Mouse (Mus musculus): Measurements from ENCODE around the gene Hsbp1. TPM values are rescaled to one million over a fixed set of nuclear protein-coding genes. Genes with fewer than 3 reads are reported as not detected.

Gene Hsbp1
- polyA plus RNA-seq, 1 experiment from 2014 or later, result 467 TPM

GRCm38 (mm10) chr8:119394524-119395026 lies 50.3 kb downstream of the Hsbp1 start, which contains the start of gene Mlycd:
Gene Mlycd (plus strand): TSS chr8:119394878.
- Histone ChIP-seq H3K27me3 (peaks cover 2% of the 10 kb centered on the region; the same call in 1 of the 2 replicates), H3K27ac (peak within 1 kb of the TSS; percentile 90), H3K9ac (peak within 1 kb of the TSS; percentile 97), H3K9me3 (replicated peaks) (no peaks in the 10 kb centered on the region), H3K36me3 (ENCODE audit: poor library complexity, severe bottlenecking) (no peaks in the 10 kb centered on the region), H3K4me2 (peak within 1 kb of the TSS; percentile 100), H3K4me3 (peak within 1 kb of the TSS; percentile 86), H3K4me1 (peaks cover 18% of the 10 kb centered on the region)
- WGBS, result 2% methylated on average over 25 of the region's 44 CpGs
- peak; percentile 97 for ATAC-seq

GRCm38 (mm10) chr8:119395072-119395950 lies 51.0 kb downstream of the Hsbp1 start:
- H3K4me3 ChIP-seq, result peak overlapping the region; percentile 86
- peak overlapping the region; percentile 100 for H3K4me2 ChIP-seq
- peaks cover 2% of the 10 kb centered on the region; the same call in 1 of the 2 replicates for H3K27me3 ChIP-seq
- 6% methylated on average over 74 of the region's 83 CpGs for WGBS
- no peaks in the 10 kb centered on the region for H3K9me3 ChIP-seq (replicated peaks)
- H3K4me1 ChIP-seq, result peaks cover 18% of the 10 kb centered on the region
- peak overlapping the region; percentile 97 for H3K9ac ChIP-seq
- H3K27ac ChIP-seq, result peak overlapping the region; percentile 90
- no peaks in the 10 kb centered on the region for H3K36me3 ChIP-seq (ENCODE audit: poor library complexity, severe bottlenecking)
- ATAC-seq, result peak; percentile 68

Other genes starting within 250 kb of the Hsbp1 start
- 11.0 and 11.1 TPM in 2 replicates for gene Mlycd, start 50.4 kb downstream of the Hsbp1 start, polyA plus RNA-seq (2015; fragmentation: Nextera tagmentation; extraction: Ambion mirVana)
- 0.14 and 0.37 TPM in 2 replicates for gene Osgin1, start 89.6 kb downstream of the Hsbp1 start, polyA plus RNA-seq (2015; fragmentation: Nextera tagmentation; extraction: Ambion mirVana)
- gene Necab2, start 102.2 kb downstream of the Hsbp1 start, polyA plus RNA-seq (2015; fragmentation: Nextera tagmentation; extraction: Ambion mirVana), result 13.3 and 15.3 TPM in 2 replicates
- gene Slc38a8, start 157.2 kb downstream of the Hsbp1 start, polyA plus RNA-seq (2015; fragmentation: Nextera tagmentation; extraction: Ambion mirVana), result not detected in 2 replicates
- 67.2 and 70.5 TPM in 2 replicates for gene Mbtps1, start 214.2 kb downstream of the Hsbp1 start, polyA plus RNA-seq (2015; fragmentation: Nextera tagmentation; extraction: Ambion mirVana)
- 109 and 130 TPM in 2 replicates for gene Hsdl1, start 230.7 kb downstream of the Hsbp1 start, polyA plus RNA-seq (2015; fragmentation: Nextera tagmentation; extraction: Ambion mirVana)
- 0.19 and 0.62 TPM in 2 replicates for gene Dnaaf1, start 230.7 kb downstream of the Hsbp1 start, polyA plus RNA-seq (2015; fragmentation: Nextera tagmentation; extraction: Ambion mirVana)

All from forebrain, embryonic 13.5 days (tissue).